Mouse (Mus musculus) kidney, adult 11 months (tissue): ENCODE measurements around the gene Cdc42bpa.

Source experiments
- DNase-seq: peaks from one replicate; pipeline ENCODE4 v3.0.0; 2022

Gene Cdc42bpa

GRCm38 (mm10) chr1:180037461-180037860, 77.2 kb downstream of the Cdc42bpa start:
- no peak for DNase-seq

GRCm38 (mm10) chr1:180044160-180044559, 83.9 kb downstream of the Cdc42bpa start:
- no peak for DNase-seq

- DNase-seq: no peak
These were observed 84.9 kb downstream of the Cdc42bpa start for GRCm38 (mm10) chr1:180045172-180045571.

GRCm38 (mm10) chr1:180089176-180089575, 128.9 kb downstream of the Cdc42bpa start:
- DNase-seq: no peak

- no peak for DNase-seq
These were observed 138.2 kb downstream of the Cdc42bpa start for GRCm38 (mm10) chr1:180098426-180098825.

DNA sequence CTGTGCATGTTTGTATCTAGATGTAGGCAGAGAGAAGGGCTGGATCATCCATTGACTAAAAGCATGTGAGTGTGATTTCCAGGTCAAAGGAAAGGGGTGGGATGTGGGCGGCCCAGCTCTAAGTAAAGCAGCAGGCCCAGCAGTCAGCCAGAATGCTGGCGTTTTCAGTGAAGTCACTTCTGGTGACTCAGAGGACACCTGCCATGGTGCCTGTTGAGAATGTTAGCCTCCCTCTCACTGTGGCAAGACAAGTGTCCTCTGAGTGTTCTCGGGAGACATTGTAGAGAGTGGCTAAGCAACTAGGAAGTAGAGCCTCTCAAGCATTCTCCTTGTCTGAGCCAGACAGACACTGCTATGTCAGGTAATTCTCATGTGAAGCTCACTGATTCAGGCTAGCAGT, 144.3 kb downstream of the Cdc42bpa start:
- no peak for DNase-seq

DNA sequence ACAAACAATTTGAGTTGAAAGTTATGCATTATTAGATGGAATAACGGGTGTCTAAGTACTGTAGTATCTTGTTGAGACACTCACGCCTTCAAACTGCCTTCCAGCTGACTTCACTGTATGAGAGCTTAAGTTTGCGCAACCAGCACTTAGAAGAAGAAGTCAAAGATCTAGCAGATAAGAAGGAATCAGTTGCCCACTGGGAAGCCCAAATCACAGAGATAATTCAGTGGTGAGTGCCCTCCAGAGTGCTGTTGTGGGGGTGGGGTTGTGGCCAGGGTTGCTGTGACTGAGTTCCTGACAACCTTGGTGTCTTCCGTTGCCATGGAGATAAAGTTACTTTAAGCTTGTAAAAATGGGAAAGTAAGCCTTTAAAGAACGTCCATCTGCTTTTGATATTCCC, 148.8 kb downstream of the Cdc42bpa start:
- no peak for DNase-seq

DNA sequence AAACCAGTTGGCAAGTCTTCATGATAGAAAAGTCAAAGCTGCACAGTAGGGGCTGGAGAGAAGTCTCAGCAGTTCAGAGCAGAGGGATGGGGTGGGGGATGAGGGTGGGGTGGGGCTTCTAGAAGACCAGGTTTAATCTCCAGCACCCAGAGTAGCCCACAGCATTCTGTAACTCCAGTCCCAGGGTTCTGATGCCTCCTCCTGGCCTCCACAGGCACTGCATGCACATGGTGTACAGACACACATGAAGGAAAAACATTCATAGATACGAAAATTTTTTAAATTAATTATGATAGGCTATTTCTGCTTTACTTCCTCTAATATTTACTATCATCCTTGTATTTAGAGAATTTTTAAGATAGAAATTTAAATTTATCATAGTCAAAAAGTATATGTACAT, 156.3 kb downstream of the Cdc42bpa start:
- no peak for DNase-seq

- DNase-seq: no peak
These were observed 158.0 kb downstream of the Cdc42bpa start for GRCm38 (mm10) chr1:180118233-180118632.

GRCm38 (mm10) chr1:180128077-180128792, 168.0 kb downstream of the Cdc42bpa start:
- no peak for DNase-seq

DNA sequence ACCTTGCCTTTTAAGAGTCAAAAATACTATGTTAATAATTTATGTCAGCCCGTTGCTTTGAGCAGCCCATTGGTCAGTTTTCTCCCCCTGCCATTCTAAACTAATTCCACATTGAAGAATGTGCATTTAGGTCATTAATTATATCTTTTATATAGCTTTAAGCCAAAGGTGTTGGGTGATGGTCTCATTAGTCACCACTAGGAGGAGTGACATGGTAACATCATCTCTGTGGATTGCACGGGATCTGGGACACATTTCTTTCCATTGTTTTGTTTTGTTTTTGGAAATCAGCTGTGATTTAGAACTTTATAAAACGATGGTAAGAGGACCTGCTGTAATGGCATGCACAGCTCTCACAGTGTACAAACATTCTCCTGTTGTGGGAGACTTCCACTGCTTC, 171.1 kb downstream of the Cdc42bpa start:
- DNase-seq: no peak

- no peak for DNase-seq
These were observed 171.9 kb downstream of the Cdc42bpa start for GRCm38 (mm10) chr1:180132187-180132586.

GRCm38 (mm10) chr1:180139158-180139557, 178.9 kb downstream of the Cdc42bpa start:
- no peak for DNase-seq

- no peak for DNase-seq
These were observed 180.7 kb downstream of the Cdc42bpa start for GRCm38 (mm10) chr1:180140970-180141369.

GRCm38 (mm10) chr1:180148036-180148435, 187.8 kb downstream of the Cdc42bpa start:
- no peak for DNase-seq

GRCm38 (mm10) chr1:180148563-180148962, 188.3 kb downstream of the Cdc42bpa start:
- DNase-seq: no peak

GRCm38 (mm10) chr1:180151191-180151590, 190.9 kb downstream of the Cdc42bpa start:
- no peak for DNase-seq

- DNase-seq: no peak
These were observed 198.4 kb downstream of the Cdc42bpa start for GRCm38 (mm10) chr1:180158648-180159047.

DNA sequence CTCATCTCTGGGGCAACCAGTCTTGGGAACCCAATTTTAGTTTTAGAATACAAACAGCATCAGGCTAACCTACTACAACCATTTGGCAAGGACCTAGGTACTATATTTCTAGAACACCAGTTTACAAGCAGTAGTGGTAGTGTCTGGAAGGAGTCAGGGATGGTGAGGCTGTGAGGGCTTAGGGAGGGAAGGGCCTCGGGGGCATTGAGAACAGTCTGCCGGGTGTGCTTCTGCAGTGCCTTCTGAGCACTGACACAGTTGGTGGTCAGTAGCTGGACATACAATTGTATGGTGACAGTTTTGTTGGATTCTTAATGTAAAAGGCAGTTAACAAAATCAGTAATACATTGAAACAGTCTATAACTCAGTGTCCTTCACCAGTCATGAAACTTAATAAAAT, 200.3 kb downstream of the Cdc42bpa start:
- no peak for DNase-seq

DNA sequence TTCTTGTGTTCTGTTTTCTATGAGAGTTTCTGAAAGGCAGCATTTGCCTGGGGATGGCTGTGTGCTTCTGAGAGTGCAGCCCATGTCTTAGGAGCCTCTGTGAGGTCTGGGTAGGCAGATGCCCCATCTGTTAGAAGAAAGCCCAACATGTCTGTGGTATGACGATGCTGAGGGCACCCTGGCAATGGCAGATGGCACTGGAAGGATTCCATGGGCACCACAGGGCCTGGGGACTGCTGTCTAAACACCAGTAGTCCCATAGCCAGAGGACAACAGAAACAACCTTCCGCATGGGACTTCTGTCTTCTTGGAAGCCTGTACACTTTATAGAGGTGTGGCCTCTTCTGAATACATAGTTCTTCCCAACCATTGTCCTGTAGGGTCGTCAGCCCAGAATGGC, 200.9 kb downstream of the Cdc42bpa start:
- no peak for DNase-seq

DNA sequence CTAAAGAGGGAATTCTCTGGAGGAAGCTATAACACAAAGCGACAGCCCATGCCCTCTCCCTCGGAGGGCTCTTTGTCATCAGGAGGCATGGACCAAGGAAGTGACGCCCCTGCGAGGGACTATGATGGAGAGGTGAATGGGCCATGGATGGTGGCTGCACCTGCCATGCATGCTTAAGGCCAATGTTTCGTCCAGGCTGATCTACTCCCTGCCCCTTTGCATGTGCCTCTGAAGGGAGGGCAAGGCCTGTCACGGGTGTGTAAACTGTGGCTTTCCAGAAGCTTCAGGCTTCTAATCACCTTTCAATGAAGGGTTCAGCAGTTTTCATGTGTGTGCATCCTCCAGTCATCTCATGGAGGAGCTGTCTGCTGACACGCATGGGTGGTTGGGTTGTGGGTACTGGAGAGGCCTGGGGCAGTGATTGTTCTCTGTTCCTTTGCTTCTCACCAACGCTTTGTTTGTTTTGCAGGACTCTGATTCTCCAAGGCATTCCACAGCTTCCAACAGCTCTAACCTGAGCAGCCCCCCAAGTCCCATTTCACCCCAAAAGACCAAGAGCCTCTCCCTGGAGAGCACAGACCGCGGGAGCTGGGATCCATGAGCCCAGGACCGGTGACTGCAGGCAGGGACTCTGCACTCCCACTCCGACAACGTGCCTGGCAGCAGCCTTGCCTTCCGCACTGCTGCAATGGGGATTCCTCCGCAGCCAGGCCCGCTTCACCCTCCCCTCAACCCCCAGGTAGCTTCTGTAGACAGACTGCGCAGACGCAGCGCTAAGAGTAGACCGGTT, 201.5 kb downstream of the Cdc42bpa start:
- no peak for DNase-seq

DNA sequence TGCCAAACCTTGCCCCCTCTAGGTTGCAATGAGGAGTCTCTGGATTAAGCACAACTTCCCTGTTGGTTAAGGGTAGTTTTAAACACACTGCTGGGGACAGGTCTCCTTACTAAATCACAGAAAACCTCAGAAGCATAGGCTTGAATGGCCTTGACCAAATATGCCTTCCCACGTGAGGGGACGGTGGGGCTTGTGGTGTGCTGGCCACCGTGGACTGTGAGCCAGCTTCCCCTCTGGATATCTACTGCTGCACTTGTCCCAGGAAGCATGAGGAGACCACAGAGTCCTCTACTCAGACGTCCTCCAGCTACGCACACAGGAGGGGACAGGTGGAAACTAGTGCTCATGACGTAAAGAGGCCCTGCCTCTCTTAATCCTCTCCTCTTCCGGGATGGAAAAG, 202.7 kb downstream of the Cdc42bpa start:
- DNase-seq: no peak

GRCm38 (mm10) chr1:180166533-180166932, 206.3 kb downstream of the Cdc42bpa start:
- DNase-seq: no peak

DNA sequence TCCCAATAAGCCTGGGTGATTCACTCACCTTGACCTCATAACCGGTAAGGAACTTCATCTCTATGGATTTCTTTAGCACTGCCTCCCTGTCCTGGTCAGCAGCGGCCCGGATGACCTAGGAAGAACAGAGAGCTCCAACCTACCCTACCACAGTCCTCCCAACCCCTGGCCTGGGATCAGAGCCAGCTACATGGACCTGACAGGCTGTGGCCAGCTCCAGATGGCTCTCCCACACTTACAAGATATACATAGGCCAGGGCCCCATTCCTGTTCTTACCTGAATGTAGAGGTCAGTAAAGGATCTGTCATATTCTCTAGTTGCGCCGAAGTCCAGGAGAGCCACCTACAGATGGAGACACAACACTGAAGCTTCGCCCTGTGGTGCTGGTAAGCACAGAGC, 208.0 kb downstream of the Cdc42bpa start:
- no peak for DNase-seq
